Mouse (Mus musculus) embryonic stem cell, embryonic (primary cell): ENCODE measurements around the gene Gm3646.

Source experiments
- CTCF ChIA-PET, 4 experiments: fragments of 300-600 bp in 2 of 4; fragments of 350-600 bp in 2 of 4; sonication (Branson Sonifier 250); formaldehyde crosslinking; loops; one replicate each; lab custom pipeline; 2022; ENCODE audit warnings: inconsistent platforms in 2 of 4; lab: Charles Lee
- POLR2A ChIA-PET, 4 experiments: fragments of 300-600 bp in 2 of 4; fragments of 350-600 bp in 2 of 4; sonication (Branson Sonifier 250); formaldehyde crosslinking; loops; one replicate each; lab custom pipeline; 2022; ENCODE audit warnings: antibody characterized with exemption in 4 of 4, inconsistent platforms in 1 of 4; lab: Charles Lee

Gene Gm3646

DNA sequence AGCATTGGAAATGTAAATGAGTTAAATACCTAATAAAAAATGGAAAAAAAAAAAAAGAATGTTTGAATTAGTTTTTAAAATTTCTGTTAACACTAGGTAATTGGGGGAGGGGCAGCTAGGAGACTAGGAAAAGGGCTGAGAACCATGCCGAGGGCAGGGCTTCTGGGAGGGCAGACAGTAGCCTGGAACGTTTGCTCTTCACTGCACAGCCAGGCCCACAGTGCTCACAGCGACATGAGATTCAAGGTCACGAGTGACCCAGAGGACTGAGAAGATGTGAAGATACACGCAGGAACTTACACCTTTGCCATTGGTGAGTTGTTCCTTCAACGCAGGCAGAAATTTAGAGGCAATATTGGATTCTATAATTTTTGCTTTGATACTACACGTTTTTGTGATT, 2.2 kb downstream of the Gm3646 start:
- CTCF ChIA-PET = no interaction called here
- POLR2A ChIA-PET = no interaction called here

DNA sequence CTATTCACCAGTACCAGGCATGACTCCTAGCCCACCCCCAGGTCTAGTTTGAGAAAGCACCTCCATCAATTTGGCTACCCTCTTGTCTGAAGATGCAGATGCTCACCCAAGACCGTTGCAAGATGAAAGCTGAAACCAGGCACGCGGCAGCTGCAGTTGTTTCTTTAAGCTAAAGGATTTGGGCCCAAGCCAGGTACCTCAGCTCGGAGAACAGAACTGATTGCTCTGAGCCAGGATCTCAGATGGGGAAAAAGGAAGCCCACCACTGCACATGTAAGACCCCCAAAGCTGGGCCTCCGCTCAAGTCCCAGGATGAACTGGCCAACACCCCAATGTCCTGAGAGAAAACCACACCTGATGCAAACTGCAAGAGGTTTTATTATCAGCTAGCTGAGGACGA, 7.6 kb downstream of the Gm3646 start:
- POLR2A ChIA-PET = interaction anchor here in 2 of 4 experiments (0.5 to 1.3 kb wide), 2 partner anchors 15 to 77 kb away, joined by 3 to 4 read pairs; no protein-coding TSS in a partner anchor
- CTCF ChIA-PET = interaction anchor here in 1 of 4 experiments (0.7 kb wide), 1 partner anchor 50 kb away, joined by 4 read pairs; no protein-coding TSS in a partner anchor

GRCm38 (mm10) chr1:39796765-39797164, 8.4 kb downstream of the Gm3646 start:
- POLR2A ChIA-PET = no interaction called here
- CTCF ChIA-PET = interaction anchor here in 1 of 4 experiments (0.7 kb wide), 1 partner anchor 51 kb away, joined by 4 read pairs; no protein-coding TSS in a partner anchor

DNA sequence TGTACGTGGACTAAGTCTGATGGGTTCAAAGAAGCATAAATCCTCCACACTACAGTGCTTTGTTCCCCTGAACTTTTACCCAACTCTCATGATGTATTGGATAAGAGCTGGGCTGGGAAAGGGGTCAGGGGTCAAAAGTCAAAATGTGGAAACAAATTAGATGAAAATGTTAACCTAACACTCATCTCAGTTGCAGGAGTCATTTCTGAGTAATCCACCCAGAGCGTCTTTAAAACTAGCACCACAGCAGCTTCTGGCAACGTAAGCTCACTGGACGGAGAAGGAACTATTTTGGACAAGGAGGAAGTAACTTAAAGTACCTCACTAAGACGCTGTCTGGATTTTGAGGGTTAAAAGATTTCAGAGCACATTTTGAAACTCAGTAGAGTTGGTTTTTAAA, 20.5 kb downstream of the Gm3646 start:
- ChIA-PET POLR2A (no interaction called here), CTCF (no interaction called here)

DNA sequence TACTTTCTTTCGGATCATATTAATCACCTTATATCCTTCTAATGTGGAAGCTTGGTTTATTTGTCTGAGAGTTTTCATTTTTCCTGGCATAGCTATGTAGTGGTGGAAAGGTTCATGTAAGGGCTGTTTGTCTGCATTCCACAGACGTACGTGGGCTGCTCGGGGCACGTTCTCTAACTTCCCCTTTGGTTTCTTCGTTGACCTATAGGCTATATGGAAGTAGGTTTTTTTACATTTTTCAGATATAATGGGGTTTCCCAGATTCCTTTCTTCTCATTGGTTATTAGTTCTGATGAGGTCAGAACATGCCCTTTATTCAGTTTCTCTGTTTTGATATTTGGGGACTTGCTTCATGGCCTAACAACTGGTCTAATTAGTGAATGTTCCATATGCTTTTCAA, 23.3 kb downstream of the Gm3646 start:
- ChIA-PET POLR2A (no interaction called here), CTCF (no interaction called here)

DNA sequence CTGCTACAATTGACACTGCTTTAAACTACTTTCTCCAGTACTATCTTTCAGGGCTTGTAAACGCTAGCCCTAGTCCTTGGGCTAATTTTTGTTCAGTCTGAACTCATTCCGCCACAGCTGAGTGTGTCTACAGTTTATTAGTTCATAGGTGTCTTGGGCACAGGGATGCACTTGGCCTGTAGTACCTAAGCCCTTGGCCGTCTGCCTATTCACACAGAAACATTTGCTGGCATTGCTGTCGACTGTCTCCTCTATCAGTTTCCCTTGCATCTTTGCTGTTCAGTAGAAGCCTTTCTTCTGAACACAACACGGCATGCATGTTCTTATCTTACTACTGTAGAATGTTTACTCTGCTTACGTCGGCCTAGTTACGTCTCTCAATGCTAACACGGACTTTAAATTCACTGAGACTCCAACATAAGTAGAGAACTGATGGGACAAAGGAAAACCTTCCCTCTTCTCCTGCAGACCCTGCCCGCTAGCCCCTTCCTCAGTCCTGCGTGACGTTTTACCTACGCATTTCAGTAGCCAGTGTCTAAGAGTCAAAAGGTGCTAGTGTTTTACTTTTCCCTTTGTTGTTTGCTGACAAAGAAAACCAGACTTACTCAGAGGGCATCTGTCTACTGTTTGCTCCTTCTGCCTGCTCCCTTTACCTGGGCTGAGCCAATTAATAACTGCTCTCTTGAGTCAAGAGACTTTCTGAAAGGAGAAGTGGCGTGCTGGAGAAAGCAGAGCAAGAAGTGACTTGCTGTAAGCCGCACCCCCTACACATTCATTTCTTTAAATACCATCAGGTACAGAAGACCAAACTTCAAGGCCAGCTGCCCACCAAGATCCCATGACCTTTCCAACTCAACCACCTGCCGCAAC, 25.8 kb downstream of the Gm3646 start:
- ChIA-PET CTCF (interaction anchor here in 1 of 4 experiments (0.6 kb wide), 1 partner anchor 20 kb away, joined by 6 read pairs; no protein-coding TSS in a partner anchor), POLR2A (no interaction called here)

- ChIA-PET POLR2A (interaction anchor here in 2 of 4 experiments (0.6 to 0.7 kb wide), 2 partner anchors 8 to 24 kb away, joined by 3 to 4 read pairs; no protein-coding TSS in a partner anchor), CTCF (interaction anchor here in 2 of 4 experiments (0.5 to 0.6 kb wide), 3 partner anchors 9 to 184 kb away, joined by 3 to 7 read pairs (median 4); no protein-coding TSS in a partner anchor)
These were observed 31.0 kb downstream of the Gm3646 start for GRCm38 (mm10) chr1:39773991-39774729.

- CTCF ChIA-PET = interaction anchor here in 2 of 4 experiments (0.5 to 0.6 kb wide), 4 partner anchors 8 to 52 kb away, joined by 3 to 4 read pairs (median 3); no protein-coding TSS in a partner anchor
- POLR2A ChIA-PET = interaction anchor here in 1 of 4 experiments (0.6 kb wide), 1 partner anchor 428 kb away, joined by 3 read pairs; no protein-coding TSS in a partner anchor
These were observed 31.6 kb downstream of the Gm3646 start for GRCm38 (mm10) chr1:39773551-39773950.

DNA sequence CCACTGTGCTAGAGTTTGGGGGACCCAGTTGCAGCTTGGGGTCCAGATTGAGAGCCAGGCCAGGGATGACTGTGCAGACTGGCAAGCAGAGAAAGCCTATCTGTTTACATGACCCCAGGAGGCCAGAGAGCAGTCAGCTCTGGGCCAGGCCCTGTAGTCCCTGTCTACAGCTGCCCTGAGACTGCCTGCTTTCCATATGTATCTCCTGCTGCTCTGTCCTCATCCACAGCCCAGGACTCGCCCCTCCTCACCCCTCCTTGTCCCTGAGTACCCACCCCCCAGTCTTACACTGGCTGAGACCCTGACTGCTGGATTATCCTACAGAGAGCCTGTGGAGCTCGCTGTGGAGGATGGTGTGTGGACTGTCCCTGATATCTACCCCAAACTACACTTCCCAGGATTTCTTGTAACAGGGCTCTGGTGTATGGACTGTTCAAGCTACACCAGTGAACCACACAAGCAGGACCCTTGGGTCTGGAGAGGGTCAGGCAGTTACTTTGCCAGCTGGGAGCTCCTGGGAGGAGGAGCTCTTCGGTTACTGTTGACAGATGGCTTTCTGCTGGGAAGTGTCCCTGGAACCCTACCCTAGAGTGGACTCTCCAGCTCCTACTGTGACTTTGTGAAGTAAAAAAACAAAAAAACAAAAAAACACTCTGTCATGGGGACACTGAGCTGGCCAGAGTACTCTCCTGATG, 32.6 kb downstream of the Gm3646 start:
- CTCF ChIA-PET = interaction anchor here in 2 of 4 experiments (0.6 kb wide), 2 partner anchors 48 to 332 kb away, joined by 3 read pairs; no protein-coding TSS in a partner anchor

GRCm38 (mm10) chr1:39770436-39770835, 34.7 kb downstream of the Gm3646 start:
- POLR2A ChIA-PET = interaction anchor here in 1 of 4 experiments (0.5 kb wide), 1 partner anchor 592 kb away, joined by 3 read pairs; no protein-coding TSS in a partner anchor

More for the DNA sequence above, 32.6 kb downstream of the Gm3646 start:
- POLR2A ChIA-PET = interaction anchor here in 1 of 4 experiments (0.6 kb wide), 1 partner anchor 247 kb away, joined by 3 read pairs; no protein-coding TSS in a partner anchor

DNA sequence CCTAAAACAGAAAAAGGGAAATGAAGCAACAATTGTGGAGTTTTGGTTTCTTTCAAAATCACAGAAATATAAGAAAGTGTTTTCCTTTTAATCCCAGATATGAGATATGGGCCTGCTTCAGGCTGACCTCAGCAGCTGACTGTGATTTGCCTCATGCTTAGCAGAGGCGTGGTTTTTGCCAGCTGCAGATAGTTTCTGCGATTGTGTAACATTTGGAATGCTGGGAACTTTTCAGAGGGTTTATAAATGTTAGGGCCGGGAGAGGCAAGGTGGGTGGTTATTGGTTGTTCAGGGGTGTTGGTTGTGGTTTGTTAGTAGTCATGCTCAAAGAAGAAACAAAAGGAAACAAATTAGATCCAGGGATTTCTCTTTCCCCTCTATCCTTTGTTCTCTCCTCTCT, 37.1 kb downstream of the Gm3646 start:
- ChIA-PET POLR2A (interaction anchor here in 1 of 4 experiments (0.6 kb wide), 1 partner anchor 1615 kb away, joined by 3 read pairs; no protein-coding TSS in a partner anchor), CTCF (no interaction called here)

More at GRCm38 (mm10) chr1:39770436-39770835, 34.7 kb downstream of the Gm3646 start:
- CTCF ChIA-PET = interaction anchor here in 1 of 4 experiments (0.6 to 0.7 kb wide), 2 partner anchors 55 to 86 kb away, joined by 5 to 7 read pairs; no protein-coding TSS in a partner anchor

DNA sequence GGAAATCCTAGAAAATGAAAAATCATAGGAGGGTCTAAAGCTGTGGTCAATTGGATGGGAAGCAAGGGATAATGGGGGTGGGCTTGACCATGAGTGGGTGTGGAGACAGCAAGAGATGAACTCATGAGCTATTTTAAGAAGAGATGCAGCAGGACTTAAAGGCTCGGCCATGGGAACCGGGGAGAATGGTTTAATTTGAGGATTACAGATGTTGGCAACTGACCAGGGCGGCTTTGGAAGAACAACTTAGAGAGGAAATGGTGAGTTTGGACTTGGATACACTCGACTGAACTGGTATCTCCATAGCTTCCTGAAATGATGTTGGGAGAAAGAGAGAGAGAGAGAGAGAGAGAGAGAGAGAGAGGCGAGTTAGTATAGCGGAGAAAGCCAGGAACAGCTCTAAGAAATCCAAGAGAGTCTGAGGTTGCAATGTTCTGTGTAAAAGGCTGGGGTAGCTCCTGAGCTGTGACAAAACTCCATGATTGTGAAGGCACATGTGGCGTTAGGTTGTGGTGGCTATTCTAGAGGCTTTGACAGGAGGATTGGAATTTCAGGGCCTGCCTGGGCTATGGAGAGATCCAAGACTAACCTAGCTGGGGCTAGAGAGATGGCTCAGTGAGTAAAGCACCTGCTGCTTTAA, 39.2 kb downstream of the Gm3646 start:
- CTCF ChIA-PET = interaction anchor here in 1 of 4 experiments (0.6 kb wide), 1 partner anchor 136 kb away, joined by 8 read pairs; no protein-coding TSS in a partner anchor
- POLR2A ChIA-PET = interaction anchor here in 1 of 4 experiments (0.6 kb wide), 1 partner anchor 8 kb away, joined by 4 read pairs; no protein-coding TSS in a partner anchor

GRCm38 (mm10) chr1:39762025-39762370, 43.1 kb downstream of the Gm3646 start:
- ChIA-PET POLR2A (interaction anchor here (0.5 to 1.5 kb wide), 12 partner anchors 25 to 585 kb away, joined by 3 to 5 read pairs (median 4); no protein-coding TSS in a partner anchor), CTCF (interaction anchor here in 3 of 4 experiments (0.7 to 2.0 kb wide), 15 partner anchors 26 to 489 kb away, joined by 3 to 12 read pairs (median 3); partner anchors contain the start of gene Rfx8 (in 1 of the 3))

GRCm38 (mm10) chr1:39761211-39762024, 43.7 kb downstream of the Gm3646 start:
- POLR2A ChIA-PET = interaction anchor here (0.5 to 1.5 kb wide), 9 partner anchors 24 to 586 kb away, joined by 3 to 5 read pairs (median 4); no protein-coding TSS in a partner anchor

DNA sequence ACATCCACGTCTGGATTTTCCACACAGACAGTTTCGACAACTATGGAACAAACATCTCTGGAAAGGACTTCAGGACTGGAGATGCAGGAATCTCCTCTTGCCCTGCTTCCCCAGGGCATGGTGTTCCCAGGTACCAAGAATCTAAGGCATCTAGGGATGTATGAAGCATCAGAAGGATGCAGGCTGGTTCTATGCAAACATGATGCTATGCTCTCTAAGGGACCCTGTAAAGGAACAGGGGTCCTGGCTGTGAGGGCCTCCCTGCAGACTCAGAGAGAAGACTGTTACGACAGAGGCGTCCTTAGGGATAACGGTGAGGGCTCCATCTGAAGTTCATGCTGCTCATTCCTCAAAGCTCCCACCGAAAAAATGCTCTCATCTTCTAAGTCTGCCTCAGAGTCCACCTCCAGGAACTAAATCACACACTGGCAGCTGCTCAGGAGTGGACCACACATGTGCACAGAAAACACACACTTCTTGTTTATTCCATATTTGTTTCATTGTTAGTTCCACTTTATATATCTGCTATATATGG, 44.9 kb downstream of the Gm3646 start:
- CTCF ChIA-PET = no interaction called here
- POLR2A ChIA-PET = no interaction called here

More at GRCm38 (mm10) chr1:39761211-39762024, 43.7 kb downstream of the Gm3646 start:
- CTCF ChIA-PET = interaction anchor here (0.6 to 2.0 kb wide), 19 partner anchors 26 to 514 kb away, joined by 3 to 12 read pairs (median 3); partner anchors contain the start of gene Rfx8 (in 1 of the 4)
